Mouse (Mus musculus) liver, embryonic 14.5 days (tissue): Measurements from ENCODE around the gene Vcl.

Experiments used
- CTCF ChIP-seq: IDR thresholded peaks from 2 replicates; pipeline ENCODE4 v1.5.1; 2016; ENCODE audit warnings: antibody characterized with exemption, low read depth, control low read depth
- EP300 ChIP-seq: IDR thresholded peaks from 2 replicates; pipeline ENCODE4 v1.6.1; 2016; ENCODE audit warnings: antibody characterized with exemption, low read depth

DNA sequence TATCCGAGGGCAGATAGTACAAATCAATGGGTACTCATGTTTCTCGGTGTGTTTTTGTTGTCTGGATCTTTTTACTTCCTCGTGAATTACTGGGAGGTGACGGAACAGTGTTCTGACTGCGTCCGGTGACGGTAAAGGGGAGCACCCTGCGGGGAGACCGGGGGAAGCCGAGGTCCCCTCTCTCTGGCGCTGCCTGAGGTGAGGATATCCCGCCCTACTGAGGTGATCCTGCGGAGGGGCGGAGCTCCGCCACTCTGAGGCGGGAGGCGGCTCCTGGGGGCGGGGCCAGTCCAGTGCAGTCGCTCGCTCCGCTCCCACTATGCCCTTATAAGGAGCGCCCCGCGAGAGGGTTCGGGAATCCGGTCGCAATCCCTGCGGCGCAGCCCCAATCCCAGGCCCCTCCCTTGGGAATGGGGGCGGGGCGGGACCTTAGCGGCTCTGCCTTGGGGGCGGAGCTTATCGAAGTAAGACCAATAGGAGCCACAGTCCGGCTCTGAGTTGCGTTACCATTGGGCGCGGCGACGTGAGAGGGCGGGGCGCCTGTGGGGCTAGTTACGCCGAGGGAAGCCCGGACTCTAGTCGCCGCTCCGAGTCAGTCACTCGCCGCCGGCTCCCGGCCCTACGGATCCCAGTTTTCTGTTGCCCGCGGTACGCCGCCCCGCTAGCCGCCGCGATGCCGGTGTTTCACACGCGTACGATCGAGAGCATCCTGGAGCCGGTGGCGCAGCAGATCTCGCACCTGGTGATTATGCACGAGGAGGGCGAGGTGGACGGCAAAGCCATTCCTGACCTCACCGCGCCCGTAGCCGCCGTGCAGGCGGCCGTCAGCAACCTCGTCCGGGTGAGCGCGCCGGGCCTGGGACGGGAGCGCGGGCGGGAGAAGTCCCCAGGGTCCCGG lies at the start of gene Vcl:
- TF ChIP-seq CTCF = no peak; the same call in 1 of the 2 replicates
- no peak for TF ChIP-seq EP300
